Mouse (Mus musculus): ENCODE data around the gene Nphs2.

DNA sequence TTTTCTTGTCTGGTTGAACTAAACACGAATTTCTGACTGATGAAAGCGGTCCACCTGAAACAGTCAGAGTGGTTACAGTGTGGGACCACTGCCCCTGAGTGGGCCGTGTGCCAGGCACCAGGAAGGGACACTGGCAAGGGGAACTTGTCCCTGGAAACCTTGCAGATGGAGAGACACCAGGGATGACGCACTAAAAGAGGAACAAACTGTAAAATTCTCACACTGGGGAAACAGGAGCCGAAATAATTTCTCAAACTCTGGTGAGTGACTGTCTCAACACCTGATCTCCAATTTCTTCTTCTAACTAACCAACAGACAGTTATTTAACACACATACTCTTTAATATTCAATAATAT, 25.0 kb upstream of the Nphs2 start:
- TF ChIP-seq CTCF (IDR thresholded peaks at IDR 0.05; ENCODE audit: low read depth) (no peak), EP300 (IDR thresholded peaks at IDR 0.05; ENCODE audit: low read depth) (no peak)
